Comparison of ENCODE assay signal across 8 mouse cellular contexts in the genomic region with DNA sequence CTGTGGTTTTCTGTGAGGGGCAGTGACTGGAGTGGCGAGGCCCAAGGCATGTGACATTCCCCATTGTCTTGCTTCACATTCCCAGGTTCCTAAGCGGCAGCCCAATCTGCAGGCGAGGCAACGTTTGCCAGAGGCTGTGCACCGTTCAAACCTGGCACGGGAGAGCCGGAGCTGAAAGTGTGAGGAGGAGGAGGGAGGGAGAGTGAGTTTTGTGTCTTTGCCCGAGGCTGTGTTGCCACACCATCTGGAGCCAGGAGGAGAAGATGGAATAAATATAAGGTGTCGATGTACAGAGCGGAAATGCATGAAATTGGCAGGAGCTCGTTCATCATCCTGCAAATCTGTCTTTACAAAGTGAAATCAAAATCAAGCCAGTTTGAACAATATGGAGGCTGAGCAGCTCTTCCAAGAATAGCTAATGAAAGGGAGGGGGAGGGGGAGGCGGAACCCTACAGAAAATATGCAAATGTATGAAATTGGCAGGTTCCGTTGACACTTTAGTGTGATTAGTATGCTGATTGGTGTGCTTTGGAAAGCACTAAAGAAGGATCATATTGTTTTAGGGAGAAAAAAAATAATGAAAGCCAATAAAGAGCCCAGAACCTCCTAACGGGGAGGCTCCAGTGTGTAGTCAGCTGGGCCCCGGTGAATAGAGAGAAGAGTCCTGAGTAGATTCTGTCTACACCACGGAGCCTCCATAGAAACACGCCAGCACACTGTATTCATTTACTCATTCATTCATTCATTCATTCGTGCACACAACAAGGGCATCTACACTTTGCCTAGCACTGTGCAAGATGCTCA. TPM values are rescaled to one million over a fixed set of nuclear protein-coding genes. Genes with fewer than 3 reads are reported as not detected.
A peak's percentile ranks its signal among the peaks of the same experiment; 100 is the strongest.
DNase-seq lines count a peak whose midpoint lies in the region; ATAC-seq and TF ChIP-seq lines count a peak whose summit lies in the region.

No protein-coding gene starts in this region.

- H3K27me3 ChIP-seq in forebrain, postnatal 0 days (ENCODE audit: insufficient read depth, low read length) = no peaks in the 10 kb centered on the region
- peaks cover 42% of the 10 kb centered on the region for H3K27me3 ChIP-seq in liver, embryonic 12.5 days (replicated peaks)
- H3K27me3 ChIP-seq in kidney, embryonic 16.5 days (ENCODE audit: insufficient read depth, low read length) = peaks cover 8% of the 10 kb centered on the region; the same call in 1 of the 2 replicates
- H3K27me3 ChIP-seq in kidney, adult 2 months (replicated peaks; ENCODE audit: control insufficient read depth, insufficient read depth, low read length) = no peaks in the 10 kb centered on the region

- peak overlapping the region; percentile 94 for H3K27ac ChIP-seq in forebrain, postnatal 0 days (ENCODE audit: low read depth, low read length)
- no peak overlapping the region for H3K27ac ChIP-seq in liver, embryonic 12.5 days
- no peak overlapping the region for H3K27ac ChIP-seq in kidney, embryonic 16.5 days (ENCODE audit: low read length)
- H3K27ac ChIP-seq in kidney, adult 2 months (ENCODE audit: insufficient read depth, low read depth, low read length) = no peak overlapping the region

- DNase-seq in cerebellum, adult 18-20 months = peak; percentile 46 to 51
- peak; percentile 93 for DNase-seq in forebrain, postnatal 0 days
- peak; percentile 53 to 86 for DNase-seq in left cerebral cortex, adult 8-10 months (ENCODE audit: low spot score in 2 of 2)
- peak; percentile 89 to 92 for DNase-seq in right cerebral cortex, postnatal 10 days (ENCODE audit: low spot score in 2 of 2)
- no peak for DNase-seq in kidney, adult 2 months

- no peak overlapping the region for H3K4me3 ChIP-seq in forebrain, postnatal 0 days (ENCODE audit: low read depth, low read length)
- no peak overlapping the region for H3K4me3 ChIP-seq in liver, embryonic 12.5 days
- H3K4me3 ChIP-seq in kidney, embryonic 16.5 days (ENCODE audit: low read length) = no peak overlapping the region
- no peak overlapping the region for H3K4me3 ChIP-seq in kidney, adult 2 months (ENCODE audit: insufficient read depth, low read depth, low read length)

- H3K36me3 ChIP-seq in forebrain, postnatal 0 days (ENCODE audit: insufficient read depth) = no peaks in the 10 kb centered on the region
- no peaks in the 10 kb centered on the region for H3K36me3 ChIP-seq in liver, embryonic 12.5 days
- no peaks in the 10 kb centered on the region for H3K36me3 ChIP-seq in kidney, embryonic 16.5 days (ENCODE audit: insufficient read depth, low read length)
- H3K36me3 ChIP-seq in kidney, adult 2 months (ENCODE audit: control insufficient read depth, insufficient read depth, low read length) = no peaks in the 10 kb centered on the region

- peak overlapping the region; percentile 16; the same call in 1 of the 2 replicates for H3K4me2 ChIP-seq in forebrain, postnatal 0 days (ENCODE audit: low read depth)
- no peak overlapping the region for H3K4me2 ChIP-seq in liver, embryonic 12.5 days
- no peak overlapping the region for H3K4me2 ChIP-seq in kidney, embryonic 16.5 days (replicated peaks; ENCODE audit: low read depth, low read length)

- ATAC-seq in cerebellum, adult (ENCODE audit: insufficient number of reproducible peaks, low FRiP score, low TSS enrichment) = no peak
- ATAC-seq in forebrain, postnatal 0 days = peak; percentile 78
- ATAC-seq in liver, embryonic 12.5 days = no peak
- ATAC-seq in kidney, embryonic 16.5 days (ENCODE audit: low FRiP score, low TSS enrichment) = no peak

- no peaks in the 10 kb centered on the region for H3K9me3 ChIP-seq in forebrain, postnatal 0 days (ENCODE audit: low read length)
- no peaks in the 10 kb centered on the region for H3K9me3 ChIP-seq in liver, embryonic 12.5 days (replicated peaks)
- H3K9me3 ChIP-seq in kidney, embryonic 16.5 days (ENCODE audit: low read length) = no peaks in the 10 kb centered on the region

- no peak for TF ChIP-seq CTCF in forebrain, postnatal 0 days (IDR thresholded peaks at IDR 0.05; ENCODE audit: low read depth)
- no peak for TF ChIP-seq CTCF in kidney, adult 2 months (conservative IDR thresholded peaks at IDR 0.05; ENCODE audit: insufficient read depth, insufficient read length, low read depth, low read length)

- WGBS in forebrain, postnatal 0 days = 8% methylated on average over 18 of the region's 18 CpGs
- WGBS in liver, embryonic 12.5 days (ENCODE audit: insufficient replicate concordance) = 60% methylated on average over 18 of the region's 18 CpGs
- WGBS in kidney, embryonic 16.5 days = 67% methylated on average over 18 of the region's 18 CpGs
- 64% methylated on average over 18 of the region's 18 CpGs for WGBS in kidney, adult 2 months

- peaks cover 30% of the 10 kb centered on the region for H3K4me1 ChIP-seq in forebrain, postnatal 0 days (ENCODE audit: insufficient read depth)
- H3K4me1 ChIP-seq in liver, embryonic 12.5 days = 0 out of 2 replicates have a peak, but pooled peaks cover 9% of the 10 kb centered on the region
- H3K4me1 ChIP-seq in kidney, embryonic 16.5 days (ENCODE audit: insufficient read depth, low read length) = 0 out of 2 replicates have a peak, but pooled peaks cover 4% of the 10 kb centered on the region
- no peaks in the 10 kb centered on the region for H3K4me1 ChIP-seq in kidney, adult 2 months (ENCODE audit: control insufficient read depth, insufficient read depth, low read length)

- no peak overlapping the region for H3K9ac ChIP-seq in forebrain, postnatal 0 days
- no peak overlapping the region for H3K9ac ChIP-seq in liver, embryonic 12.5 days
- H3K9ac ChIP-seq in kidney, embryonic 16.5 days (replicated peaks; ENCODE audit: low read length) = no peak overlapping the region

- TF ChIP-seq POLR2A in kidney, adult 2 months (IDR thresholded peaks at IDR 0.05; ENCODE audit: low read depth, low read length) = no peak

RNA-seq across cellular contexts. Expression of a gene that starts 42.1 kb away (rescaled TPM):
- total RNA-seq in forebrain, postnatal 0 days (2014; rRNA removed) = not detected in 2 replicates
- polyA plus RNA-seq in forebrain, postnatal 0 days (2015; fragmentation: Nextera tagmentation; extraction: Ambion mirVana) = not detected in 2 replicates
- not detected for total RNA-seq in left cerebral cortex, adult 8-10 months (2022)
- polyA plus RNA-seq in liver, embryonic 12.5 days (2016; fragmentation: Nextera tagmentation; extraction: Ambion mirVana) = 0.22 and 0.30 TPM in 2 replicates
- polyA plus RNA-seq in kidney, embryonic 16.5 days (2015; fragmentation: Nextera tagmentation; extraction: Ambion mirVana) = 0.04 TPM in 1 of 2 replicates, not detected in the other
- 0.05 and 0.58 TPM in 2 replicates for polyA plus RNA-seq in kidney, adult 2 months (2012; rRNA removed)

RNA-seq across cellular contexts. Expression of a gene that starts 47.2 kb away (rescaled TPM):
- total RNA-seq in forebrain, postnatal 0 days (2014; rRNA removed) = 15.2 and 34.0 TPM in 2 replicates
- 50.4 and 58.0 TPM in 2 replicates for polyA plus RNA-seq in forebrain, postnatal 0 days (2015; fragmentation: Nextera tagmentation; extraction: Ambion mirVana)
- 10 to 100 TPM; 20.8 to 22.5 (median 22.0) TPM for total RNA-seq in left cerebral cortex, adult 8-10 months (2022)
- polyA plus RNA-seq in liver, embryonic 12.5 days (2016; fragmentation: Nextera tagmentation; extraction: Ambion mirVana) = 103 TPM in 2 replicates
- polyA plus RNA-seq in kidney, embryonic 16.5 days (2015; fragmentation: Nextera tagmentation; extraction: Ambion mirVana) = 56.6 and 61.1 TPM in 2 replicates
- 16.1 and 19.5 TPM in 2 replicates for polyA plus RNA-seq in kidney, adult 2 months (2012; rRNA removed)
